Comparison of ENCODE assay signal across 33 mouse cellular contexts in the genomic region with DNA sequence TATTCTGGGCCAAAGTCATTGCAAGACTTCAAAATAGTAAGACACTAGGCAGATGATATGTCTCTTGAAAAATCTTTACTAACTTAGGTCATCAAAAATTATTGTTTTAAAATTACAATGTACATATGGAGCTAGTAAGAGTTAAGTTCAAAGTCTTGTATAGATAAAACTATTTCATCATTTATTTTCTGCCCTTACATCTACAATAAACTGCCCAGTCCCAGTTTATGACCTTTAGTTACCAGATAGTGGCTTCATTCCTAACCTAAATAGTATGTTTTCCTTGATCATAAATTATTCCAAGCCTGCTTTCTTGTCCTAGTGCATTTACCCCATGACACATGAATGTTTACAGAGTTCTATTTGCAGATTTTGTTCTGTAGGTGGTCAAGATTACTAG.
"Had no signal": no experiment of that assay in that cellular context is flagged by ENCODE, and none has a peak within 500 bp of the region (broad histone marks: within the 10 kb centered on the region; RNA-seq: fewer than 3 reads in every experiment).

No protein-coding gene starts in this region.

- H3K27ac ChIP-seq: heart, embryonic 10.5 days; heart, embryonic 13.5 days; heart, embryonic 15.5 days; hindbrain, embryonic 10.5 days; hindbrain, embryonic 12.5 days; hindbrain, embryonic 13.5 days; hindbrain, embryonic 14.5 days; hindbrain, embryonic 15.5 days; hindbrain, postnatal 0 days; kidney, embryonic 15.5 days; kidney, postnatal 0 days; layer of hippocampus, adult 2 months; left cerebral cortex, adult 2 months had no signal

- H3K9ac ChIP-seq: heart, embryonic 12.5 days; heart, embryonic 13.5 days; heart, embryonic 15.5 days; hindbrain, embryonic 12.5 days; hindbrain, embryonic 13.5 days; hindbrain, embryonic 14.5 days; hindbrain, embryonic 15.5 days; kidney, embryonic 15.5 days had no signal

- H3K27me3 ChIP-seq: heart, embryonic 12.5 days; heart, embryonic 13.5 days; heart, embryonic 15.5 days; hindbrain, embryonic 12.5 days; hindbrain, embryonic 13.5 days; hindbrain, embryonic 15.5 days; kidney, embryonic 15.5 days had no signal

- ATAC-seq: hindbrain, embryonic 16.5 days; hindbrain, postnatal 0 days; inflammation-experienced regulatory T-cells, adult 6 months had no signal

- DNase-seq: heart, postnatal 10 days; heart, postnatal 14 days; heart, postnatal 36 days; heart, postnatal 4 days; kidney, adult 11 months; kidney, adult 18-20 months; kidney, adult 2 months; kidney, adult 8-10 months; kidney, adult 9 months; kidney, postnatal 10 days; kidney, postnatal 14 days; kidney, postnatal 25 days; kidney, postnatal 36 days; kidney, postnatal 4 days; layer of hippocampus, adult 9-11 months; layer of hippocampus, postnatal 36 days had no signal

- H3K4me1 ChIP-seq: heart, embryonic 10.5 days; heart, embryonic 12.5 days; heart, embryonic 13.5 days; heart, embryonic 15.5 days; hindbrain, embryonic 10.5 days; hindbrain, embryonic 12.5 days; hindbrain, embryonic 13.5 days; kidney, embryonic 15.5 days had no signal

- H3K36me3 ChIP-seq: heart, embryonic 10.5 days; heart, embryonic 12.5 days; heart, embryonic 13.5 days; heart, embryonic 15.5 days; hindbrain, embryonic 10.5 days; hindbrain, embryonic 12.5 days; hindbrain, embryonic 13.5 days; hindbrain, embryonic 15.5 days; kidney, embryonic 15.5 days had no signal

- H3K4me3 ChIP-seq: heart, embryonic 10.5 days; heart, embryonic 12.5 days; heart, embryonic 13.5 days; heart, embryonic 15.5 days; hindbrain, embryonic 10.5 days; hindbrain, embryonic 12.5 days; hindbrain, embryonic 13.5 days; hindbrain, embryonic 15.5 days; kidney, embryonic 15.5 days; layer of hippocampus, adult 2 months; left cerebral cortex, adult 2 months had no signal

- H3K4me2 ChIP-seq: heart, embryonic 11.5 days; heart, embryonic 12.5 days; heart, embryonic 13.5 days; heart, embryonic 15.5 days; hindbrain, embryonic 12.5 days; hindbrain, embryonic 13.5 days; hindbrain, embryonic 14.5 days; hindbrain, embryonic 15.5 days; kidney, embryonic 15.5 days had no signal

- H3K9me3 ChIP-seq: heart, embryonic 10.5 days; heart, embryonic 12.5 days; heart, embryonic 13.5 days; heart, embryonic 15.5 days; hindbrain, embryonic 10.5 days; hindbrain, embryonic 12.5 days; hindbrain, embryonic 13.5 days; hindbrain, embryonic 15.5 days; kidney, embryonic 15.5 days had no signal
